Mouse (Mus musculus) natural killer cell, adult 2 months (primary cell): ENCODE data around the gene Gstm4.

Experiments
- DNase-seq, 2 experiments: peaks; one replicate each; pipeline ENCODE4 v3.0.0; 2022; ENCODE audit warnings: low spot score in 2 of 2

Gstm4 gene

DNA sequence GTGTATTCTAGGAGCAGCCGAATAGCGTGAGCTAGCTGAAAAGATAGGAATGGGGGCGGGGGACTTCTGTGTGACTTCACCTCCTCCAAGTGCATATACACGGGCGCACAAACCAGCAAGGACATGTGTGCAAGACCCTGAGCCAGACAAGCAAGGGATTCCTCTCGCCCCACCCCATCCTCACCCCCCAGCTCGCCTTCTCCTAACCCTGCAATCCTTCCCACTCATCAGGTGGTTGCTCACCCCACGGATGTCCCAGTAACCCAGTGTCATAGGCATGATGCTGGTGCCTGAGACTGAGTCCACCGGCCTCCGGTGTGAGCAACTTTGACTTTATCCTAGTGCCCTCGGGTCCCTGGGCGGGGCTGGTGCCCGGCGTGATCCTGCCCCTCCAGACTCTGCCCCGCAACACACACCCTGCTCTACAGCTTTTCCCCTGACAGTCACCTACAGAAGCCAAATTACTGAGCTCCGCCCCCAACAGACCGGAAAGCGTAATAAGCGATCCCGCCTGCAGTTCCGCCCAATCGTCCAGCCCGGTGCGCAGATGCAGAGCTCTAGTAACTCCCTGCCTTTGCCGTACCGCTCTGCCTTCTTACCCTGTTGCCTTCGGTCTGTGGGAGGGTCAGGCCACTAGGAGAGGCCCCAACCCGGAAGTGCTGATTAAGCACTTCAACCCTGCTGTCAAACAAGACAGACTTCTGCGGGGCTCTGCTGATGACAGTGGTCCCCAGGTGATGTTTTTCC, at the start of gene Gstm4:
TSS of gene Gstm4 (minus strand) at position 501 of the 747 bp plus-strand sequence.
- peak; percentile 87 for DNase-seq

DNA sequence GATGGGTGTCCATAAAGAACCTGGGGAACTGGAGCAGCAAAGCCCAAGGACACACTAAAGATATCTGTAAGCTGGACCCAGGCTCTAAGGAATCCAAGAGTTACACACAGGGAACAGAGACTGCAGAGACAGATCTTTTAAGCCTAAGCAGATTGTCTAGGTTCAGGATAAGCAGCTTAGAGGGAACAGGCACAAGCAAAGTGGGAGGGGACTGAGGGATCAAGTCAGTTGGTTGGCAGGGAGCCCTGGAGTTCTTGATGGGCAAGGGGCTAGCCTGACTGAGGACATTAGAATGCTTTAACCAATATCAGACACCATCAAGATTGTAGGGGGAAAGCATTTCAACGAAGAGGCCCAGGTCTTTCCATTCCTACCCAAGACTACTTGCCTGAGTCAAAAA, 49.5 kb upstream of the Gstm4 start:
- no peak for DNase-seq

DNA sequence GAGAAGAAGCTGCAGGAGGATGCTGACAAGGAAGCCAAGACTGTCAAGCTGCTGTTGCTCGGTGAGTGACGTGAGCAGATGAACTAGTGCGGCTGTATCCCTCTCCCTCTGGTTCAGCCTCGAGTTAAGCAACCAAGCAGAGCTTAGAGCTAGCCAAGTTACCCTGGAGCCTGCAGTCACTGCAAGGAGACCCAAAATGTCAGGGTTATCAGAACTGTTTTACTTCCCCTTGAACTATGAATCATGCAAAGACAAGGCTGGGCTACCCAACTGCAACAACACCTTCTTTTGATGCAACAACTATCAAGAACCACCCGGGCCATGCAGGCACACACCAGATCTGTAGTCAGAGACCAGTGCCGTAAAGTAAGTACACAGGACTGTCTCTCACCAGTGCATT, 48.6 kb upstream of the Gstm4 start:
- no peak for DNase-seq

DNA sequence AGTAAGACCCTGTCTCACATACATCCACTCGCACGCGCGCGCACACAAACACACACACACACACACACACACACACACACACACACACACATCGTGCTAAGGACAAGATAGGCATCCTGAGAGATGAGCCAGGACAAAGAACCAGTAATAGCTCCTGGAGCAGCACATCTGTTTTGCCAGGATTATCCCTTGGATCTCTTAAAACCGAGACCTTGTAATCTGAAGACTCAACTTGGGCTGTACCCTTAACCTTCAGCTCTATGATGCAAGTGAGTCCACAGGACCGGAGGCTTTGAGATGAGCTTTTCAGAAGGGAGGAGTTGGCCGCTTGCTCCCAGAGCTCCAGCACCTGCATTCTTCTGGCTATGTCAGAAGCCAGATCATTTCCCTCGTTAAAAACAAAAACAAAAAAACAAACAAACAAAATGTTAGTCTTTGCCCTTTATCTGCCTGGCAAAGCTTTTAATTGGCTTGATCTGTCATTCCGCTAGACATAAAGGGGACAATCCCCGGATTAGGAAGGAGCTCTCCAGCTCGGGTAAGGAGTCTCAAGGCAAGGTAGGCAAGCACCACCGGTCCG, 47.9 kb upstream of the Gstm4 start, which contains the start of gene Gnat2:
TSS of gene Gnat2 (plus strand) at position 254 of the 580 bp plus-strand sequence.
- no peak for DNase-seq

DNA sequence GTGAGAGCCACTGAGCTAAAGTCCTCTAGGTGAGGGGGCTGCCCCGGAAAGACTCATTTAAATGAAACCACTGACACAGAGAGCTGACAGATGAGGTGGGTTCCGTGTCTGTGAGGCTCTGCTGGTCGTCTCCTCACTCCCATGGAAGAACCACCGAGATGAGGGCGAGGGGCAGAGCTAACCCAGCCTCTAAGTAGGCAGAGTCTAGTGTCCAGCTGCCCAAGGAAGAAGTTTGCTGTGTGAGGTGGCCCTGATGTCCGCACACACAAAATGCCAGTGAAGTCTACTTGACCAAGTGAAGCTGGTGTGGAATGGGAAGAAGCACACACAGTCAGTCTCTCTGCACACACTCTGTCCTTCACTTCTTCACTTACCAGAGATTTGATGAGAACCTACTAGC, 47.3 kb upstream of the Gstm4 start:
- no peak for DNase-seq

DNA sequence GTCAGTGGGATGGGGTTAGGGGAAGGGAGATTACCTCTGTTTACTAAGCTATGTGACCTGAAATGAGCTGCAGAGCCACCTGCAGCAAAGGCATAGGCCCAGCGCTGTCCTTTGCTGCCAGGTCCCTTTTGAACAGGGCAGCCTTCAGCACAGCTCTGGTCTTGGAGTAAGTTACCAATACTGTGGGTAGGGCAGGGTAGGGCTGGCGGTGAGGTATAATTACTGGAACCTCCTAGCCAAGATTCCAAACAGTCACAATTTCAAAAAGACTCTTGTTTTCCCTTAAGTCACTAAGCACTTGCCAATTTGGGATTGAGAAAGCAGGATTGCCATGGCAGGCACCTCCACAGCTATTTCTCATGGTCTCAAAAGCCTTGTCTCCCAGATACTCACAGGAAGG, 45.9 kb upstream of the Gstm4 start:
- no peak for DNase-seq

DNA sequence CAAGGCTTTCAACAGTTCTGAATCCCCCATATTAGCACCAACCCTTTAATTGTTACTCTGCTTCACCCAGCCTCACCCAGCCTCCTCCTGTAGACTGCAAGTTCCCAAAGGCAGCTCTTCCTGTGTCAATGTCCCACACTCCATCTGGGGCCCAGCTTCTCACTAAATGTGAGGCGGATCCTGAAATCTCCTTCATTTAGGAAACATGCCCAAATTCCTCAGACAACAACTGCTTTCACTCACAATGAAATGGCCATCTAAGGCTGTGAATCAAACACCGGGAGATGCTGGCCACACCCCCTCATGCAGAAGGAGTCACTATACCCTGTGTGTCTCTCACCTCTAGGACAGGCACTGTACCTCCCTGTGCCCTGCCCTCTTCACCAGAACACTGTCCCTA, 45.2 kb upstream of the Gstm4 start:
- no peak for DNase-seq

DNA sequence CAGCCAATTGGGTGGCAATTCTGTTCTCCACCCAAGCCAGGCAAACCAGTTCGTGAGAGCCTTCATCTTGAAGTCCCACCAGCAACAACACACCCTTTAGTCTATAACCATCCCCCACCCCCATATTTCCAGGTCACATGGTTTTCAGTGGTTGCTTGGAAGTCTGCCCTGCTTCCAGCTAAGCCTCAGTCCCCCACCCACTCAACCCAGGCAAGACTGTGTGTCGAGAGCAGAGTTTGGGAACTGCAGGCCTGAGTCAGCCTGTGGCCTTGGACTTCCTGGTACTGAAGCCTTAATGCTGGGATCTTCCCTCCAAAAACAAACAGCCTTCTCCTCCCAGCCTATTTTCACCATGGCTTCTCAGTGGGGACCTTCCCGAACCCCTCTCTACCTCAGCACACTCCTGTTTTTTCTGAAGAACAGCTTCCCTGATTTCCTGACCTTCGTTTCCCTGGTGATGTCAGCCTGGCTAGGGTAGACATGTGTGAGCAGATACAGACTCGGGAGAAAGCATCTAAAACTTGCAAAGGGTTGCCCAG, 44.2 kb upstream of the Gstm4 start:
- DNase-seq = no peak

DNA sequence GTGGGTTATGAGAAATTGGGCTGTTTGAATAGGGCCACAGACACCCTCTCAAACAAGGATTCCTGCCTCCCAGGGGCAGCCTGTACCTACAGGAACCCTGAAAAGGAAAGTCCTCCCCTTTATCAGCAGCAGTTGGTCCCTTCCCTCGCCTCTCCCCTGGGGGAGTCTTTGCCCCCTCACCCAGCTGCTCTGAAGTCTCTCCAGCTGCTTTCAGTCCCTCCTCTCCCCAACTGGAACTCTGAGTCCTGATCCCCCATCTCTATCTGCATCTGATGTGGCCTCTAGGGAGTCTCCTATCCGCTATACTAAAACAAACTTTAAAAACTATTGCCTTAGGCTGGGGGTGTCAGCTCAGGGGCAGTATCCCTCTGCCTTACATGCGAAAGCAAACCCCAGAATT, 42.6 kb upstream of the Gstm4 start:
- no peak for DNase-seq

DNA sequence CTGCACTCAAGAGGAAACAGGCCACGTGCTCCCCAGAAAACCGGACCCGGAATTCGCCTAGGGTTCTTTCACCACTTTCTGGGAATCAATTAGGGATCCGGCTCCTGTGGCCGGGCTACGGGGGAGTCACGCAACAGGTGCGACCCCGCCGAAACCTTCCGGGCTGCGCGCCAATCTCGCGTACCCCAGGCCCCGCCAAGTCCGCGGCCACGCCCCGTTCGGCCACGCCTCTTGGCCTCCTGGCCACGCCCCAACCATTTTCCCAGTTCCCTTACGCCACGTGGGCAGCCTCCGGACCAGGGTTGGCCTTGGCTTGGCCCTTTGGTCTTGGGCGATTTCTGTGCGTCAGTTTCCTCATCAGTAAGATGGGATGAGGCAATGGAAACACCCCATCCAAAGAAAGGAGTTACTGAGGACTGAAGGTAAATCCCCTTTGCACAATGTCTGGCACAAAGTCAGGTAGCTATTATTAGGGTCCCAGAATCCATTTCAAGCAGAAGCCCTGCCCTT, 41.8 kb upstream of the Gstm4 start, which contains the start of gene Ampd2:
TSS of gene Ampd2 (minus strand) at position 182 of the 510 bp plus-strand sequence.
- DNase-seq = peak in 1 of 2 experiments; percentile 22

DNA sequence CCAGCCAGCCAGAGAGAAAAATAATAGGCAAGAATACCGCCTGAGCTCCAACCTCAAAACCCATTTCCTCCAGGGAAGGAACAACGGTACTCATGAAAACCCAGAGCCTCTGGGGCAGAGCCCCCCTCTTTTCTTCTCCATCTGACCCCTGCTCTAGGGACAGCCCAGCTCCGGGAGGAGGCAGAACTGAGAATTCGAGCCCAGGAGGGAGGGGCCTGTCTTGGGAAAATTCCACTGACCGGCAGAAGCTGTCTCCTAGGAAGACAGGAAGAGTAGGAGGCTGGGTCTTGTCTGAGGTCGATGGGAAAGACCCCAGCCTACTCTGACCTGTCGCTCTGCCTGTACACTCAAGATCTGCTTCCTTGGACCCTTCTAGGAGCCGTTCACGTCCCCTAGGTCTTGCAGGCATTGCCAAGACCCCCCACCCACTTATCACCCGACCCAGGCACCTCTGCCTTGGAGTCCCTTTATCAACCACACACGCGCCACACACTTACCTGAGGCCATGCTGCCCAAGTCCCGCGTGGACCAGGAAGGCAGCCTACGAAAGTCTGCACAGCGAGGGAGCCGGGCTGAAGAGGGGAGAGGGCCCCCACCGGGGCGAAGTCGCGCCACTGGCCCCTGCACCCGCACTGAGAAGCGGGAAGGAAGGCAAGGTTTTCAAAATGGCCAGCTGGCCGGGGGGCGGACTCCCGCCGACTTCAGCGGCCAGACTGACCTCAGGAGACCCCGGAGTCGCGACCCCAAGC, 41.2 kb upstream of the Gstm4 start:
- DNase-seq = no peak

DNA sequence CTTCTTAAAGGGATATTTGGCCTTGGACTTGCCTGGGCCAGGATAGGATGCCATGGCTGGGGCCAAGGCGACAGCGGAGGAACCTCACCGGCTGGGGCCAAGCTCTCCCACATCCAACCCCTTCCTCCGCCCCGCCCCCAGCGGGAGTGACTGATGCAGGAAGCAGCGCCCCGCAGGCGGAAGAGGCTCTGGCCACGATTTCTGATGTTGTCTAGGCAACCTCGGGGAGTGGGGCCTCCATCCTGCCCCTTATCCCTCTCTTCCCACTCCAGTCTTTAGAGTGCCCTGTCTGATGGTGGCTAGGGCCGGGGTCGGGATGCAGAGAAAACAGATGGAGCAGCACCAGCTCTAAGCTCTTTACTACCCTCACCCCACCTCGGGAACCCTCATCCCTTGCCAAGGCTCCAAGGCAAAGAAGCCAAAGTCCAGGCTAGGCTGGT, 40.6 kb upstream of the Gstm4 start:
- DNase-seq = peak; percentile 62 to 65

DNA sequence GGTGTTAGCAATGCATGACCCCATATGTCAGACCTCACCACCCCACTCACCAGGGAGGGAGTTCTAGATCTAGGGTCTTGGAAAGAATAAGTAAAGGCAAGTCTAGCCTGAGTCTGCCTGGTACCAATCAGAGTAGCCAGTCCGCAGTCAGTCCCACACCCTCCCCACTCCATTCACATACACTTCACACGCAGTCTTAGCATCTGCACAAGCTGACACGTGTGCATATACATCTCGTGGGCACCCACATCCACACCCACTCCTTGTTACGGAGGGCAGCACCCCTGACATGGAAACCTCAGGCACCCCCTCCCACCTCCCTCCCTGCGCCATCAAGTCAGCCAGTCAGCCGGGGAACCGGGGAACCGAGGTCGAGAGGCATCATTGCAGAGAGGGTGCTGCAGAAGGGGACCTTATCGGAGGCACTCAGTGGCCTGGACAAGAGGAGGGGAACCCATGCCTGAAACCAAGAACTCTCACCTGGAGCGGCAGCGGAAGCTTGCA, 40.1 kb upstream of the Gstm4 start:
- DNase-seq = no peak

DNA sequence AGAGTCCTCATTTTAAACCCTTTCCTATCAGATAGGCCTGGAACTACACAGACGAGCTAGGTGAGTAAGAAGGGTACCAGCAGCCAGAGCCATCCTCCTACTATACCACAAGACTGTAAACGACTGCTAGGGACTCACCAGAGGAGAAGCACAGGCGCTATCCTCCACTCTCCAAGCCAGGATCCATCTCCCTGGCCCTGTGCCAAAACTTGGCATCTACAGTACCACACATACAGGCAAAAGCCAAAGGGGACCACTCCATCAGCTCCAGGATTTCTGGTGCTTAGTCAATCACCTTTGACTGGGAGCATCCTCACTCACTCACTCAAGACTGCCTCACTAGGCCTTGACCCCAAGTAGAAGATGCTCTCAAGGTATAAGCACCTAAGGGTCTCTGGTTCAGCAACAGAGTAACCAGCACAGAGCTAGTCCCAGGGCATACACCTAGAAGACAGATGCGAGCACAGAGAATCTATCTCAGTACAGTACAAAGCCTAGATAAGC, 39.3 kb upstream of the Gstm4 start:
- no peak for DNase-seq

DNA sequence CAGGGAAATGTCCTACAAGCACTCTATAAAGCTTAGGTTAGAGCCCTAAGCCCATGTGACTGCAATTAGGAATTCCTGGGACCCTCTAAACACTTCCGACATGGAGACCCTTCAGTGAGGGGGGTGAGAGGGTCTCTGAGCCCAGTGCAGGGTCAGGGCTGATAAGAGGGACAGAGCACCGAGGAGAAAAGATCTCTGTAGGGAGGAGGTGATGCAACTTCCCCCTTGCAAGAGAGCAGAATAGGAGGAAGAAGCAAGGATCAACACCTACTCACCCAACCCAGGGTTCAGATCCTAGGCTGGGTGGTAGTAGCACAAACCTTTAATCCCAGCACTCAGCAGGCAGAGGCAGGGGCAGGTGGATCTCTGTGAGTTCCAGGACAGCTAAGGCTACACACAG, 38.5 kb upstream of the Gstm4 start:
- DNase-seq = no peak

DNA sequence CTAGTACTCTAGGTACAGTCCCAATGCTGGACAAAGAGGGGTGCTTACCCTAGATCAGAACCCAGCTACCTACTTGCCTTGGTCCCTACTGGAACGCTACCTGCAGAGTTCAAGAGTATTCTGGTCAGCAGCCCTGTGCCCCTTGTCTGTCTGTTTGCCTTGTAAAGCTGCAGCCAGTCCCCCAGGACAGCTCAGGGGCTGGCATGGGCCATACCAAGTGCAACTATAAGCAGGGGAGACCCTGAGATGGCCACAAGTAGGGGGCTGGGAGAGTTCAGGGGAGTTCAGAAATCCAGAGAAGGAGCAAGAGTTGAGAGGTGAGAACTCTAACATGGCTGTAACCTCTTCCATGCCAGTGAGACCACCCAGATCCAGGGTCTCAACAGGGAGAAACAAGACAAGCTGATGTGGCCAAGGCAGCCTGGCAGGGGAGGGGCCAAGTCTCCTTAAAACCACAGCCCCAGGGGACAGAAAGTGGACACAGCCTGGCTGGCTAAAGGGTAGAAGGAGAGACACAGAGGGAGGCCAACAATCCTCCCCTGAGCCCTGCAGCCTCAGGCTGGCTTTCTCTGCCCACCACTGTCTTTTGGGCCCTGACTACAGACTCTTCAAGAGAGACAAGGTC, 37.7 kb upstream of the Gstm4 start:
- DNase-seq = no peak

DNA sequence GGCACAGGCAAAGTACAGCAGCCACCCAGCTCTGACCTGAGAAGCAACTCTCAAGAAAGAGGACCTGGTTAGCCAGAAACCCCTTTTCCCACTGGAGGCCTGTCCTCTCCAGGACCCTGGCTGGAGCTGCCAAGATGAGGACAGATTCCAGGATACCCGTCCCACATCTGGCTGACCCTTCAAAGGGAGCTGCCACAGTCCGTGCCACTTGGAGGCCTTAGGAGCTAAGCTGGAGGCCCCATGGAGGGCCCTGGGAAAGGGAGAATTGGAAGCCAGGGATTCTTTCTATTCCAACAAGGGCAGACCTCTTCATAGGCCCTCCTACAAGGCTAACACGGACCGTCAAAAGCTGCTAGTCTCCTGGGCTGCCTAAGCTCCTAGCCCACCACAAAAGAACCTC, 37.0 kb upstream of the Gstm4 start:
- DNase-seq = no peak

DNA sequence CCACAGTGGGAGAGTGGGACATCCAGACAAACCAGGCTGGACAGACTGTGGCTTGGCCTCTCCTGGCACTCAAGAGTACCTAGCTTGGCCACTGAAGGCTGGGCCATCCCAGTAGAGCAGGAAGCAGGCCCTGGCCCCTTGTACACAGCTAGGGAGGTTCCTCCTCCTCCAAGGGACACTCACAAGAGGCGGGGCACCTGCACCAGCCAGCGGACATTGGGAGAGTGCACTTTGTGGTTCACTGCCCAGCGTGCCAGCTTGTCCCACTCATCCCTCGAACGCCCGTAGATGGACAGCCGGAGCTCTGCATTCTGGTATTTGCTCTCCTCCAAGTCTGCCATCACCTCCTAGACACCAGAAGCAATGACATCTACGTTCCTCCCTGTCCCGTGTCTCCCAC, 32.1 kb upstream of the Gstm4 start:
- DNase-seq = no peak

DNA sequence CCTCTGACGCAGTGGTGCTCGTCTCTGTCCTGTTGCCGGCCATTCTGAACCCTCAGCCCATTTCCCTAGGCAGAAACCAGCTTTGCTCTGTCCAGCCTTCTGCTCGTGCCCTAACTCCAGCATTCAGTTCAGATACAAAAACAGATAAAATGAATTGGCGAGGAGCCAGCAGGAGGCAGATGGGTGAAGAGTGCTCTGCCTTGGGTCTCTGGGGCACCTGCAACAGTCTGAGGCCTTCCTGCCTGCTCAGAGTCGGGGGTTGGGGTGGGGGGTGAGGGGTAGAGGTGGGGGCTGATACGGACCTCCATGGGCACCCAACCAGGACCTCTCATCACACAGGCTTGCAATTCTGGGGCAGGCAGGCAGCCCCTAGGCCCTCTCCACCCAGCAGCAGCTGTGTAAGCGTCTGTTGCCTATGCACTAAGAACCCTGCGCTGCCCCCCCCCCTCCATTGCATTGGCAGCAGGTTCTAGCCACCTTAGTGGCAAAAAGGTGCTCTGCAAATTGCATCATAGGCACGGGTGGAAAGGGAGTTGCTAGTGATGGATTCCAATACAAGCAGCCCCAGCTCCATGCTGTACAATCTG, 28.4 kb upstream of the Gstm4 start:
- DNase-seq = no peak

DNA sequence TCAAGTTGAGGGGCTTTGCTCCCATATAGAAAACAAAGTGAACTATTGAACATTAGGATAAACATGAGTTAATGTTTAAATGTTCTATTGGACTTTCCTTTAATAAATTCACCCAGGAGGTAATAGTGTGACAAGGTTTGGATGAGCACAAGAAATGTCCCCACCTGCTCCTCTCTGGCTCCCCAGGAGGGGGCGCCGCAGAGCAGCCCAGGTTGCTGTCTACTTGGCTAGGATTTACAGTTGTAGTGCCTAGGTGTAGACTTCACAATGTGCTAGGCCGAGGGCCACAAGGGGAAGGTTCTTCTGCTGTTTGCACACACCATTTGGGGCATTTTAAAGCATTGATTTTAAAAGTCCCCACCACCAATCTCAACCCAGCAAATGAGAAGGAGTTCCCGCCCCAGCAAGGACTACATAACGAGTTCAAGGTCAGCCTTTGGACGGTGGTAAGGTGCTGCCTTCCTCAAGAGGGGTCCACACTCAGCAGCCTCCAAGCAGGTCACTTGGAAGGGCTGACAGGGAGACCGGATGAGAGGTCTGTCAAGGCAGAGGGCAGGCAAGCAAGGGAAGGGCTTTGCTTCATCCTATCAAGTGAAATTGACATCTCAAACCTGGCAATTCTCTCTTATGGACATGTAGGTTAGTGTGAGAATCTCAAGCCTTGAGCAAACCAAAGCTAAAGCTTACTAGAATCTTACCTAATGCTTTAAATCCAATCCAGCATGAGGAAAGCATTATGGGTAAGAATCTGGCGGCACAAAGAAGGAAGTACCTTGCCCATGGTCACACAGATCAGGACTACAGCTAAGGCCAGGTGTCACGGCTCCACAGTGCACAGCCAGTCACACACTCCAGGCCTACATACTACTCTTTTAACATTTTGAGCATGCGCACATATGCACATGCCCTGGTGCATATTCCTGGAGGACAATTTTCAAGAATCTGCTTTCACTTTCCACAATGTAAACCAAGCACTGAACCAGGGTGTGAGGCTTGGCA, 25.9 kb upstream of the Gstm4 start:
- peak; percentile 62 to 69 for DNase-seq
